12 mouse cellular contexts compared by ENCODE assay signal in the genomic region with DNA sequence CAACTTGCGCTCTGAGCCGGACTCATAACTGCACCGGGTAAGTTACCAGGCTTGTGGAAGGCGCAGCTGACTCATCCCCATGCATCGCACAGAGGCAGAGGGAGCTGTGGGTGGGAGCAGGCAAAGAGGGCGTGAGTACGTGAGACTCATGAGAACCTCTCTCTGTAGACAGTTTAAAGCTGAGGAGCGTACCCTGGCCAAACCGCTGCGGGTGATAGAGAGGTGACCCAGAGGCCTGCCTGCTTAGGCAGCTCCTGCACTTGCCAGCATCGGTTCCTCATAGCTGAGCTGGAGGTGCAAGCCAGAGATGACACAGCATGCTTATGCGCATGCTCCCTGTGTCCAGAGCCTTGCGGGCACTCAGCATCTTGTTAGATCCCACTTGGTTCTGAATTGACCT. TPM values are rescaled to one million over a fixed set of nuclear protein-coding genes. Genes with fewer than 3 reads are reported as not detected.
DNase-seq lines count a peak whose midpoint lies in the region; ATAC-seq and TF ChIP-seq lines count a peak whose summit lies in the region.
"Had no signal": no experiment of that assay in that cellular context is flagged by ENCODE, and none has a peak within 500 bp of the region (broad histone marks: within the 10 kb centered on the region; RNA-seq: fewer than 3 reads in every experiment).

No protein-coding gene starts in this region.

- H3K27ac ChIP-seq in forebrain, postnatal 0 days (ENCODE audit: low read depth, low read length) = no peak overlapping the region
- H3K27ac ChIP-seq: hindbrain, embryonic 13.5 days; kidney, postnatal 0 days; liver, embryonic 14.5 days; midbrain, embryonic 15.5 days had no signal

- H3ac ChIP-seq in C2C12 (ENCODE audit: control insufficient read depth, insufficient read length, low read depth) = peak overlapping the region; percentile 3

- no peaks in the 10 kb centered on the region for H3K27me3 ChIP-seq in C2C12 (ENCODE audit: control insufficient read depth, insufficient read depth, insufficient read length)
- H3K27me3 ChIP-seq in forebrain, postnatal 0 days (ENCODE audit: insufficient read depth, low read length) = no peaks in the 10 kb centered on the region
- H3K27me3 ChIP-seq: hindbrain, embryonic 13.5 days; midbrain, embryonic 15.5 days had no signal

- H3K36me3 ChIP-seq in C2C12 (ENCODE audit: control insufficient read depth, insufficient read depth) = no peaks in the 10 kb centered on the region
- no peaks in the 10 kb centered on the region for H3K36me3 ChIP-seq in forebrain, postnatal 0 days (ENCODE audit: insufficient read depth)
- H3K36me3 ChIP-seq: hindbrain, embryonic 13.5 days; midbrain, embryonic 15.5 days had no signal

- H3K4me3 ChIP-seq in C2C12 (ENCODE audit: insufficient read depth, poor library complexity, severe bottlenecking) = no peak overlapping the region
- no peak overlapping the region for H3K4me3 ChIP-seq in forebrain, postnatal 0 days (ENCODE audit: low read depth, low read length)
- H3K4me3 ChIP-seq: hindbrain, embryonic 13.5 days; midbrain, embryonic 15.5 days had no signal

- 86% methylated on average over 13 of the region's 13 CpGs for WGBS in forebrain, postnatal 0 days

- intact Hi-C loops in left cerebral cortex, postnatal 36 days (cut with DNase I) = loop anchor here (5.0 kb wide), 1 partner anchor 50 kb away; the partner anchor contains the start of gene Gpsm2

- H3K9ac ChIP-seq in forebrain, postnatal 0 days = no peak overlapping the region
- H3K9ac ChIP-seq: hindbrain, embryonic 13.5 days; liver, embryonic 14.5 days; midbrain, embryonic 15.5 days had no signal

- TF ChIP-seq CTCF in C2C12 (IDR thresholded peaks at IDR 0.05; ENCODE audit: control insufficient read depth, insufficient read depth, insufficient read length) = no peak
- no peak for TF ChIP-seq CTCF in forebrain, postnatal 0 days (IDR thresholded peaks at IDR 0.05; ENCODE audit: low read depth)

- H3K79me2 ChIP-seq in C2C12 (ENCODE audit: control insufficient read depth, insufficient read depth) = no peaks in the 10 kb centered on the region

- H3K9me3 ChIP-seq in forebrain, postnatal 0 days (ENCODE audit: low read length) = no peaks in the 10 kb centered on the region
- H3K9me3 ChIP-seq: hindbrain, embryonic 13.5 days; midbrain, embryonic 15.5 days had no signal

- no peak overlapping the region for H3K4me2 ChIP-seq in forebrain, postnatal 0 days (ENCODE audit: low read depth)
- H3K4me2 ChIP-seq: hindbrain, embryonic 13.5 days; midbrain, embryonic 15.5 days had no signal

- no peaks in the 10 kb centered on the region for H3K4me1 ChIP-seq in forebrain, postnatal 0 days (ENCODE audit: insufficient read depth)
- H3K4me1 ChIP-seq: midbrain, embryonic 15.5 days had no signal

- H3K79me3 ChIP-seq in C2C12 (ENCODE audit: low read depth) = no peaks in the 10 kb centered on the region

- peak; percentile 46 to 66 for DNase-seq in left cerebral cortex, adult 8-10 months (ENCODE audit: low spot score in 2 of 2)
- DNase-seq in left cerebral cortex, adult 11 months (ENCODE audit: low spot score) = no peak
- peak; percentile 88 for DNase-seq in brain, adult 2 months (ENCODE audit: low read depth, low spot score)
- DNase-seq in left cerebral cortex, postnatal 36 days (ENCODE audit: low spot score in 2 of 2) = peak; percentile 64 to 75
- no peak for DNase-seq in forebrain, postnatal 0 days
- no peak for DNase-seq in cerebellum, adult 11-12 months
- no peak for DNase-seq in adrenal gland, postnatal 25 days

- no peak for ATAC-seq in forebrain, postnatal 0 days
- ATAC-seq: midbrain, embryonic 15.5 days had no signal

TF ChIP-seq in C2C12, 6 proteins besides CTCF, POLR2A, EP300 and RAD21:
- peak; percentile 59 for TF ChIP-seq MAX (IDR thresholded peaks at IDR 0.05)
- peak; percentile 55 for TF ChIP-seq FOSL1 (IDR thresholded peaks at IDR 0.05; ENCODE audit: insufficient read depth, low read length, poor library complexity, severe bottlenecking)
- no peak for TF ChIP-seq MYOG (IDR thresholded peaks at IDR 0.05; ENCODE audit: control insufficient read depth, extremely low read depth, insufficient read length)
TF ChIP-seq in C2C12: peak in this region for 2.

RNA-seq across cellular contexts. Expression of gene Aknad1, which starts 32.8 kb away (rescaled TPM):
- not detected for total RNA-seq in left cerebral cortex, adult 8-10 months (2022)
- polyA plus RNA-seq in C2C12 (2012; fragmentation: generic; extraction: Trizol) = 0.20 TPM
- total RNA-seq in left cerebral cortex, postnatal 36 days (2021) = not detected
- under 0.01 TPM in 1 of 2 replicates, not detected in the other for total RNA-seq in forebrain, postnatal 0 days (2014; rRNA removed)
- polyA plus RNA-seq in forebrain, postnatal 0 days (2015; fragmentation: Nextera tagmentation; extraction: Ambion mirVana) = not detected in 2 replicates
- total RNA-seq in adrenal gland, postnatal 25 days (2021) = not detected in 2 replicates
- polyA plus RNA-seq: kidney, postnatal 0 days; midbrain, embryonic 15.5 days had no signal

RNA-seq across cellular contexts. Expression of gene Gpsm2, which starts 50.1 kb away (rescaled TPM):
- 10 to 100 TPM; 10.5 to 14.6 (median 10.7) TPM for total RNA-seq in left cerebral cortex, adult 8-10 months (2022)
- 29.0 TPM for polyA plus RNA-seq in C2C12 (2012; fragmentation: generic; extraction: Trizol)
- total RNA-seq in left cerebral cortex, postnatal 36 days (2021) = 10 to 100 TPM; 12.7 to 15.3 TPM
- total RNA-seq in forebrain, postnatal 0 days (2014; rRNA removed) = 12.6 and 16.6 TPM in 2 replicates
- 11.3 and 14.2 TPM in 2 replicates for polyA plus RNA-seq in forebrain, postnatal 0 days (2015; fragmentation: Nextera tagmentation; extraction: Ambion mirVana)
- 3.9 and 5.3 TPM in 2 replicates for total RNA-seq in adrenal gland, postnatal 25 days (2021)

Comparison
In these comparisons a context has a peak if more than half of its experiments do, and no peak if none do; other contexts are left out.
1. DNase-seq: peak in left cerebral cortex, adult 8-10 months (2 of 2), brain, adult 2 months (single experiment) and left cerebral cortex, postnatal 36 days (2 of 2); none in left cerebral cortex, adult 11 months (single experiment), forebrain, postnatal 0 days (single experiment), cerebellum, adult 11-12 months (single experiment) and adrenal gland, postnatal 25 days (single experiment).